Mouse (Mus musculus) layer of hippocampus, postnatal 25 days (tissue): Measurements from ENCODE around the gene Ppil4. TPM values are rescaled to one million over a fixed set of nuclear protein-coding genes. Genes with fewer than 3 reads are reported as not detected.
A peak's percentile ranks its signal among the peaks of the same experiment; 100 is the strongest.

Experiments used
- DNase-seq, 2 experiments: peaks; one replicate each; pipeline ENCODE4 v3.0.0; 2022; ENCODE audit warnings: mixed read lengths in 2 of 2, low spot score in 1 of 2; ENCODE audit errors: extremely low spot score in 1 of 2
- microRNA-seq, 2 experiments: library from miRNA; unstranded; fragments of <30 nt; microRNA quantifications; one replicate each; pipeline ENCODE4 v1.2.0; 2021
- total RNA-seq, 2 experiments: library from RNA; stranded (reverse); gene quantifications; 2 replicates each; pipeline ENCODE4 v1.2.3; 2021

Gene Ppil4
- total RNA-seq, 2 experiments from 2014 or later: 31.9 to 32.1 TPM

DNA sequence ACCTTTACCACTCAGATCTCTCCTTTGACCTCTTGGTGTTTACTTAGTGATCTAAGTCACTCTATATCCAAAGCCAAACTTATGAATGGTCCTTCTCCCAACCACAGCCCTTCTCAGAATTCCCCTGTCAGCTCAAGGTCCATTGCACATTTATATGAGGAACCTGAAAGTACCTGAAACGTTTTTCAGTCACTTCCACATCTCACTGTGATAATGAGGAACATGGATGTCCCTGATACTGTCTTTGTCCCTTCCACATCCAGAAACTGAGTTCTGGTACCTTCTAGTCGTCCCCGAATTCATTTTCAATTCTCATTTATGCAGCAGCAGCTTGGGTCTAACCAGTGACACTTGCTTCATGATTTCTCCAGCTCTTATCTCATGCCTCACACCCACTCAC, 59.2 kb downstream of the Ppil4 start:
- no peak for DNase-seq

DNA sequence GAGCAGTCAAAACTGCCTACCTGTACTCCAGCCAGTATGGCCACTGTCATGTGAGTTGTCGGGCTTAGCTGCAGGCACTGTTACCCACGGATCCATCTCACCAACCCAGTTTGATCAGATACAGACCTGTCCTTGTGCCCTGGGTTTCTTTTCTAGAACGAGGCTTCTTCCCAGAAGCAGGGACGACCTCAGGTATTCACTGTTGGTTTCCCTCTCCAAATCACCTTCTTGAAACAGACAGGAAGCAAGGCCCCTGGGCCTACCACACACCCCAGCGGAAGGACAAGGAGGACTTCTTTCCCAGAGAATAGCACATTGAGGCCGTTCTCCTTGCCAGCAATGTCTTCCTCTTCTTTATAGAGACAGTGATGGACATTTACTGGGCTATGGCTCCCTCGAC, 67.8 kb downstream of the Ppil4 start:
- DNase-seq: no peak

DNA sequence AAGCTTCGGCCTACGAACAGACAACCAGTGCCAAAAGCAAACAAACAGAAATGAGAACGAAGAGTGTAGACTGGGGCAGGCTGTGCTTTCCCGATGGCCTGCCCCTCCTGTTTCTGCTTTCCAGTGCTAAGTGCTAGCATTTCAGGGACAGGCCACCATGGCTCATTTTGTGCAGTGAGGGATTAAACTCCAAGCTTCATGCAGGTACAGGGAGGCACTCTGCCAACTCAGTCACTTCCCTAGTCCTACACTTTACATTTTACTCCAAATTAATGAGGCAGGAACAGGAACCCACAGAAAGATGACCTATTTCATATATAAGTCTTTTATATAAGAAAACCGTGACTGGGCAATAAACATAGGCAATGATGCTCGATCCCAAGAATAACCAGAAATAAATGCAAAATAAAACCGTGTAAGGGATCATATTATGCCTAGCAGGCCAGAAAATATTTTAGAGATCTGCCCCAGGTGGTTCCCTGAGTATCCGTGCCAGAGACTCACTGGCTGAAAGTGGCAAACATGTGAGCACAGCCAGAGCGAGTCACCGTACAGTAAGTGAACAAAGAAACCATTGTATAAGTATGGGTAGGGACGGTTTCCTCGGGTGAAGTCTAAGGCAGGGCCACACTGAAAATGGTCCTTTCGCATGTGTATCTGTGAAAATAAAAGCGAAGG, 68.7 kb downstream of the Ppil4 start:
- no peak for DNase-seq

DNA sequence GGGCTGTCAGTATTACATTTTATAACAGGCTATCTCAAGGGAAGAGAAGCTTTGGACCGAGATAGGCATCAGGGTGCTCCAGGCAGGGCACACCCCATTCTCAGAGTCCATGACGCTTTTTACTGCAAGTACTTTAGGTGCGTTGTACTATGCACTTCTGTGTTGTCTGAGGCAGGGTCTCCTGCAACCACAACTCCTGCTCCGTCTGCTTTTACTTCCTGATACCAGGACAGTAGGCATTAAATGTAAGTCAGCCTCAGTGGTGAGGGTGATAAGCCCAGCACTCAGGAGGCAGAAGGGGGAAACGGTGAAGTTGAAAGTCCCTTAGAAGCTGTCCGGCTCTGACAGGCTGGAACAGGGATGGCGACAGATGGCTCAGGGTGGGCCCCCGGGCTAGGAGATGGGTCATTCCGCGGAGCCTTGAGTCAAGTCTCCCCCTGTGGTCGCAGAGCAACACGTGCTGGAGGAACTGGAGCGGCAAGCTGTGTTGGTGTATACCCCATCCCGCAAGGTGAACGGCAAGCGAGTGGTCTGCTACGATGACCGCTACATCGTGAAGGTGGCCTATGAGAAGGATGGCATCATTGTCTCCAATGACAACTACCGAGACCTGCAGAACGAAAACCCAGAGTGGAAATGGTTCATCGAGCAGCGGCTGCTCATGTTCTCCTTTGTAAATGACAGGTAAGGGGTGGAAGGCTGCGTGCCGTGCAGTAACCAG, 69.4 kb downstream of the Ppil4 start:
- DNase-seq: no peak

DNA sequence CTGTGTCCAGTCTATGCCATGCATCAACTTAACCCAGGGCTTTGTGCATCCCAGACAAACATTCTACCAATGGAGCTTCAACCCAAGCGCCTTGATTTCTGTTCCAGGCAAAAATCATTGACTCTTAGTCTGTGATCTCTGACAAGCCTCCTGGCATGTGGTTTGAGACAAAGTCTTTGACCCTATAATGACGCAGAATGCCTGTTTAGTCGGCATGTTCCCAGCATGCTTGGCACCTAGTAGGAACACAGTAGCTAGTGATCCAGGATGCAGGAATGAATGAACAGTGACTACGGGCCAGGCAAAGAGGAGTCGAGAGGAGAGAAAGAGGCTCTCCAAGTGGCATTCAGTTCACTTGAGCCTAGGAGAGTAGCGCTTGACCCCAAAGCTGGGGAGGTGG, 70.7 kb downstream of the Ppil4 start:
- DNase-seq: no peak

DNA sequence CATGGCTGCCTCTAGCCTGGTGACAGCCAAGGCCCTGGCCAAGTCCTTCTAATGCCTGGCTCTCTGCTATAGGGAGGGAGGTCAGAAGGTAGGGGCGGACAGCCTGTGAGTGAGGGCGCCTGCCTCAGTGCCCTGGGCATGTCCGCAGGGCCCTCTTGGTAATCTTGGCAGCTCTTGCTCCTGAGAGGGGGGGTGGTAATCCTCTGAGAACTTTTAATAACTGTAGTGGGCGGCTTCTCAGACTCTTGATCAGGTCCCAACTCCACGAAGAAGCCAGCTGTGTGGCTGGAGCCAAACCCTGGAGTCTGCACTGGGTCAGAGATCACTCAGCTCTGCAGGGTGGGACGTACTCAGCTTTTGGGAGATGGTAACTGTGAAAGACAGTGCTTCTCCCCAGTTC, 71.5 kb downstream of the Ppil4 start:
- DNase-seq: no peak

DNA sequence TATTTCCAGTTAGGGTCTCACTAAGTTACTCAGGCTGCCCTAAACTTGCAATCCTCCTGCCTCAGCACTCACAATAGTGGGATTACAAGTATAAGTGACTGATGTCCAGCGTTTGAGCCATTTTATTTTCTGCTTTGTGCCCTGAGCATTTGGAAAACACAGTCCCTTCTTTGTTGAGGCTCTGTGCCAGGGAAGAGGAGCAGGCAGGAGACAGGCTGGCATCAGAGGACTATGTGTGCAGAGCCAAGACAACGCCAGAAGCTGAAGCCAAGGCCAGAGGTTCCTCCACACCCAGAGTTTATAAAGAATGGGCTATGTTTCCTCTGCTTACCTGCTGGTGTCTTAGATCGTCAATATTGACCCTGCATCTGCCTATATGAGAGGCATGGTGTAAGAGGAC, 72.1 kb downstream of the Ppil4 start:
- no peak for DNase-seq

DNA sequence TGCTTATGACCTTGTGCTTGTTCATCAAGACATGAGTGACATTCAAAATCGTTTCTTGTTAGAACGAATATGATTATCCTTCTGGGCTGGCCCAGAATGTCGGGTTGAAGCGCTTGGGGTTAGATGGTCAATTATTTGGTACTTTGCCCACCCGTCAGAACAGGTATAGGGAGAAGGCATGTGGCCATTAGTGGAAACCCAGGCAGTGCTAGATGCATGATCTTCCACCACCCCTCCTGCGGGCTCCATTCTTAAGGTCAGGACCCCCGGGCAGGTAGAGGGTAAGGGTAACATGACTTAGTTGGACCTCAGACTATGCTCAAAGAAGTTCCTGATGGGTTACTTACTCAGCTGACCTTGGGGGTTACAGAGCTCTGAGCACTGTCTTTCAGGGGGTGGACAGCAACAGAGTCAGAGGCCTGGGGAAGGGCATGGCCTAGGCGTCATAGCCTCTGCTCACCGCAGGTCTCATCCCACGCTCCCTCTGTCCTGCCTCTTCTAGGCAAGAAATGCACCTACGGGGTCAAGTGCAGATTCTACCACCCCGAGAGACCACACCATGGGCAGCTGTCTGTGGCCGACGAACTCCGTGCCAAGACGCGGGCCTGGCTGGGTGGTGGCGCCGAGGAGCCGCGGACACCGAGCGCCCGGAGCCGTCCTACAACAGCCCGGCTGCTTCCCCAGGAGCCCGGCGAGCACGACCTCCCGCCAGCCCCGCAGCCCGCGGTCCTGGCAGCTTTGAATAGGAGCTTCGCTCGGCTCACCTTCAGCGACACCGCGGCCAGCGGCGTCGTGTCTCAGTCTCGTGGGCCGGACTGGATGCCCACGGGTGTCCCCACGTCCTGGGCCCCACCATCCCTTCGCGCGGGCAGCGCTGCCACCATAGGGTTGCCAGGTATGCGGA, 74.3 kb downstream of the Ppil4 start:
- peak in 1 of 2 experiments; percentile 23 for DNase-seq

DNA sequence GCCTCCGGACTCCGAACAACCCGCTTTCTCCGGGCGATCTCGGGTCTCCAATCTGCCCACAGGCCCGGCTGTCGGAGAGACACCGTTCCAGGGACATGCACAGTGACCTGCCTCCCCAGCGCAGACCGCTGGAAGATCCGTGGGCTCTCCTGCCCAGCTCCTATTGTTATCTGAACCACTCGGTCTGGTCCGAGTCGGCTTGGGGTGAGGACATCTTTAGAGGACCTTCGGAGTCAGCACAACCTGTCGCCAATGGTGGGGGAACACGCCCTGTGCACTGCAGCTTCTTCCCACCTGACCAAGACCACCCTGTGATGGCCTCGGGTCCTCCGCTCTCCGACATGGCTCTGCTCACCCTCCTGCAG, 75.0 kb downstream of the Ppil4 start:
- DNase-seq: no peak

DNA sequence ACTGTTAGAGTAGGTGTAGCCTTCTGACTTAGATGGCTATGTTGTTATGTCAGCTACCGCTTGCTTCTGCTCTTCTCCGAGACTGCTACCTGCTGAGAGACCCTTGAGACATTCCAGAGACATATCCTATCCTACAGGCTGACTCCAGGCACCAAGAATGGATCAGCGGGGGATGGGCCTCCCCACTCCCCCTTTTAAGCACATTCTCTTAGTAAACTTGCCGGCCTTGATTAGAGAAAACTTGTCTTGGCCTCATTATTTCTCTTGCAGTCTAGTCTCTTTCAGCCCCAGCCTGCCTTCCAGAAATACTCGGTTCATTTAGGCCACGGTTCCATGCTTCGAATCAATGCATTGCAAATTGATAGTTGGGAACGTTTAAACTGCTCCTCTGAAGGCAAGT, 77.1 kb downstream of the Ppil4 start:
- DNase-seq: no peak

DNA sequence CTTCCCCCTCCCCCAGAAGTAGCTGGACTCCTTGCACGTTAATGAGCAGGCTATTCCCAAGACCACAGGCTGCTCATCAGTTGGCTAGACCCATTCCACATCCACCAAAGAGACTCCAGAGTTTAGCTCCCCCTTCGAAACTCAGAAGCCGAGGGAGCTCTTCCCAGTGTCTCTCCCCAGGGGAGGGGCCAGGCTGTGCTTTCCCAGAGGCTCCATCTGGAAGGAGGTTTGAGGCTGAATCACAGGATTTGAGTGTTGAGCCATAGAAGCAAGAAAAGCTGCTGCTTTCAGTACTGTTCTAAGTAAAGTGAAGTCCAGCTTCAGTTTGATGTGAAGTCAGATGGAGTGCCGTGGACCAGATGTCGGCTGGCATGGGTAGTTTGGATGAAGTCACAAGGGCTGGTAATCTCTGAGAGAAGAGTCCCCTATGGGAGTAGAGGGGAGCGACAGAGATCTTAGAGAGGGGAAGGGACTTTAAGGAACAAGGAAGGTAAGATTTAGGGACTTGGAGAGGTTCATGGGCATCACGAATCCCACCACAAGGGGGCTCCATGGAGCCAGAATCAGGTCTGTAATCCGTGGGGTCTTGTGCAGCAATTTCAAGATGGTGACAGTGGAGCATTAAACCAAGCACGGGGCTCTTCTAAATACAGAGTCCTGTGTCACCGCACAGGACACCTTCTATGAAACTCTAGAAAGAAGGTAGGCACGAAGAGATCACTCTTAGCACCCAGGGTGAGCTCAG, 78.1 kb downstream of the Ppil4 start:
- DNase-seq: peak in 1 of 2 experiments; percentile 55

DNA sequence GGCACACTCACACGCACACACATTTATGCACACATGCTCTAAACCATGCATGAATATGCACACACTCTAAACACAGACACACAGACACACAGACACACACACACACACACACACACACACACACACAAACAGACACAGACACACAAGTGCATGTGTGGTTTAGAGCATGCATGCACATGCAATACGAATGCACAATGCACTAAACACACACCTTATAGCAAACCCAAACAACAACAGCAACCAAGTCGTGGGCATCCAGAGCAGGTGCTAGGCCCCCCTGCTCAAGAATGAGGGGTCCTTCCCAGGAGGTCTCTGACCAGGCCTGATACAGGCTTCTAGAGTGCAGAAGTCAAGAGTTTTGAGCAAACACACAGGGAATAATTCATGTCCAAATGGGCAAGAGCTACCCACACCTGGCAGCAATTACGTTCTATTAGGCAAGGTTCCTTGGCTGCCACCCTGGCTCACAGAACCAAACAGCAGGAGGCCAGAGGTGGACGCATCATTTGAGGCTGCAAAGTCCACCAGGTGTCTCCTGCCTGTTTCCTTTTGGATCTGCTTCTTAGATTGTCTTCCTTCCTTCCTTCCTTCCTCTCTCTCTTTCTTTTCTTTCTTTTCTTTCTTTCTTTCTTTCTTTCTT, 78.8 kb downstream of the Ppil4 start:
- no peak for DNase-seq

Small RNA genes within 50 kb of the gene (microRNA-seq; reads per million reads assigned to microRNA genes)
- gene Mir5104: 0.18 to 0.40 reads per million in 2 experiments

Other genes with a start within 250 kb of the Ppil4 start
- 100 to 1,000 TPM; 190 to 207 TPM for gene Lrp11, start 203.1 kb upstream of the Ppil4 start, total RNA-seq
- gene Nup43, start 125.4 kb upstream of the Ppil4 start, total RNA-seq: 1 to 10 TPM; 5.6 to 6.1 TPM
- gene Pcmt1, start 111.8 kb upstream of the Ppil4 start, total RNA-seq: 100 to 1,000 TPM; 148 to 161 TPM
- gene Lats1, start 111.7 kb upstream of the Ppil4 start, total RNA-seq: 10 to 100 TPM; 34.6 to 40.2 TPM
- gene Katna1, start 66.9 kb upstream of the Ppil4 start, total RNA-seq: 10 to 100 TPM; 13.4 to 16.1 TPM
- gene Ginm1, start 67 bp upstream of the Ppil4 start, total RNA-seq: 10 to 100 TPM; 18.8 to 20.6 TPM
- under 1 TPM; 0.10 to 0.12 TPM for gene Zc3h12d, start 39.6 kb downstream of the Ppil4 start, total RNA-seq
- 10 to 100 TPM; 51.9 to 63.3 TPM for gene Tab2, start 163.3 kb downstream of the Ppil4 start, total RNA-seq